Mouse (Mus musculus) midbrain, embryonic 15.5 days (tissue): ENCODE data around the gene Olfr1366. TPM values are rescaled to one million over a fixed set of nuclear protein-coding genes. Genes with fewer than 3 reads are reported as not detected.

Source experiments
- ATAC-seq: fragments of 200-750 bp; cut with Nextera tagmentation; replicated peaks from 2 replicates; pipeline ENCODE4 v1.8.0; 2017; ENCODE audit warnings: moderate TSS enrichment
- H3K27ac ChIP-seq: fragments of 300-500 bp; sonication (generic); 2 replicates; pipeline ENCODE4 v1.5.1; 2015; ENCODE audit warnings: mild to moderate bottlenecking, inconsistent platforms
- H3K27me3 ChIP-seq: fragments of 300-500 bp; sonication (generic); replicated peaks from 2 replicates; pipeline ENCODE4 v1.6.1; 2015; ENCODE audit warnings: inconsistent platforms
- H3K36me3 ChIP-seq: fragments of 300-500 bp; sonication (generic); replicated peaks from 2 replicates; pipeline ENCODE4 v1.6.1; 2015; ENCODE audit warnings: inconsistent platforms
- H3K4me1 ChIP-seq: fragments of 300-500 bp; sonication (generic); 2 replicates; pipeline ENCODE4 v1.6.1; 2015; ENCODE audit warnings: inconsistent platforms
- H3K4me2 ChIP-seq: fragments of 300-500 bp; sonication (generic); 2 replicates; pipeline ENCODE4 v1.6.1; 2015; ENCODE audit warnings: inconsistent platforms, mild to moderate bottlenecking, moderate library complexity
- H3K4me3 ChIP-seq: fragments of 300-500 bp; sonication (generic); 2 replicates; pipeline ENCODE4 v1.5.1; 2015; ENCODE audit warnings: mild to moderate bottlenecking, inconsistent platforms
- H3K9ac ChIP-seq: fragments of 300-500 bp; sonication (generic); 2 replicates; pipeline ENCODE4 v1.6.1; 2015; ENCODE audit warnings: mild to moderate bottlenecking, inconsistent platforms
- H3K9me3 ChIP-seq: fragments of 300-500 bp; sonication (generic); 2 replicates; pipeline ENCODE4 v1.6.1; 2016; ENCODE audit warnings: inconsistent platforms
- WGBS: fragments of 180-500 bp; shearing (Covaris S2); methylation state at CpG from one replicate; pipeline ENCODE4 v1.1.7; 2015; ENCODE audit warnings: mixed read lengths; 5-methylcytosine and 5-hydroxymethylcytosine counted together
- polyA plus RNA-seq: library from polyadenylated mRNA; unstranded; fragments of >200 nt; fragmentation: Nextera tagmentation; extraction: Ambion mirVana; gene quantifications from 2 replicates; pipeline ENCODE4 v1.2.1, GENCODE M21; 2015

Olfr1366 gene
- polyA plus RNA-seq, 1 experiment from 2014 or later: 0.22 TPM

DNA sequence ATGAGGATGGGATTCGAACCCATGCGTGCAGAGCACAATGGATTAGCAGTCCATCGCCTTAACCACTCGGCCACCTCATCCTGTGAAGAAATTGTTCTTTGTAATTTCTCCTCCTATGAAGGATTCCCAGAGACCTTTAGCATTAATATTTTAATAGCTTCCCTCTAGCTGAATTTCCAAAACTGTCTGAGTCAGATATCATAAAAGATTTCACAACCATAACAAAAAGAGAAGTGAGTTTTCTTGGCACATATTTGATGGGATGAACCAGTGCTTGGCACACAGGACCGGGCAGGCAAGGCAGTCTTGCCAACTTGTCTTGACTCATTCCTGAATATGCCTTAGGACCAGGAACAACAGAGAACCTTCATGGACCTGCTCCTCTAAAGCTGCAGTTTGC is 49.8 kb downstream of the Olfr1366 start:
- Histone ChIP-seq H3K4me3 (no peak overlapping the region), H3K27ac (no peak overlapping the region), H3K36me3 (peaks cover 3% of the 10 kb centered on the region; the same call in 1 of the 2 replicates), H3K4me1 (no peaks in the 10 kb centered on the region), H3K9me3 (no peaks in the 10 kb centered on the region), H3K9ac (no peak overlapping the region), H3K27me3 (no peaks in the 10 kb centered on the region), H3K4me2 (no peak overlapping the region)
- no peak for ATAC-seq
- WGBS: 94% methylated on average over 5 of the region's 5 CpGs

DNA sequence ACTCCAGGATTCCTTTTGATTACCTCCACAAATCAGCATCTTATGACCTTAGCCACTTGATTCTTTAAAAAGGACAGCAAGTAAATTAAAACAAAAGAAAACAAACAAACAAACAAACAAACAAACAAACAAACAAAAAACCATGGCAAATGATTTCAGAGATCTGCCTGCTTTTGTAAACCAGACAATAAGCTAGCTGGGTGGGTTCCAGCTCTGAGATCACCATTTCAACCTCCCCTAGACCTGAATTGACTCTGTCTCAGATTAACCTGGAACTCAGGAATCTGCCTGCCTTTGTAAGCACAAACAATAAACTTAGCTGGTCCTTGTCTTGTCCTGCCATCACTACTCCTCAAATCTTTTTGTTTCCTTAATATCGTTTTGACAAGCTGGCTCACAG is 55.7 kb downstream of the Olfr1366 start:
- 96% methylated on average over 1 of the region's 1 CpGs for WGBS
- no peak for ATAC-seq
- H3K9ac ChIP-seq: no peak overlapping the region
- H3K9me3 ChIP-seq: no peaks in the 10 kb centered on the region; the same call in 1 of the 2 replicates
- no peaks in the 10 kb centered on the region for H3K4me1 ChIP-seq
- peaks cover 29% of the 10 kb centered on the region for H3K36me3 ChIP-seq
- H3K27ac ChIP-seq: no peak overlapping the region
- no peak overlapping the region for H3K4me3 ChIP-seq
- no peaks in the 10 kb centered on the region for H3K27me3 ChIP-seq
- no peak overlapping the region for H3K4me2 ChIP-seq

Other genes starting within 250 kb of the Olfr1366 start
- gene Gpx6, start 230.7 kb downstream of the Olfr1366 start, polyA plus RNA-seq: not detected in 2 replicates
- gene Olfr1367, start 195.9 kb downstream of the Olfr1366 start, polyA plus RNA-seq: not detected in 2 replicates
- gene Zscan12, start 180.0 kb downstream of the Olfr1366 start, polyA plus RNA-seq: 12.2 and 13.0 TPM in 2 replicates
- 71.4 and 75.9 TPM in 2 replicates for gene Zkscan3, start 140.1 kb downstream of the Olfr1366 start, polyA plus RNA-seq
- gene Pgbd1, start 101.8 kb downstream of the Olfr1366 start, polyA plus RNA-seq: 4.0 and 5.1 TPM in 2 replicates
- gene Zscan26, start 89.1 kb downstream of the Olfr1366 start, polyA plus RNA-seq: 21.9 and 26.3 TPM in 2 replicates
- 2.9 and 4.9 TPM in 2 replicates for gene Nkapl, start 74.3 kb downstream of the Olfr1366 start, polyA plus RNA-seq
- gene Zkscan4, start 63.9 kb downstream of the Olfr1366 start, polyA plus RNA-seq: 11.5 and 12.6 TPM in 2 replicates
- not detected in 2 replicates for gene Gm10065, start 63.4 kb downstream of the Olfr1366 start, polyA plus RNA-seq
- gene AK157302, start 47.6 kb downstream of the Olfr1366 start, polyA plus RNA-seq: 0.32 and 0.40 TPM in 2 replicates
- gene Gm11273, start 41.4 kb downstream of the Olfr1366 start, polyA plus RNA-seq: 8.5 and 9.5 TPM in 2 replicates
- 5.0 and 5.3 TPM in 2 replicates for gene Zkscan8, start 11.7 kb downstream of the Olfr1366 start, polyA plus RNA-seq
- 0.05 TPM in 1 of 2 replicates, not detected in the other for gene Olfr1535, start 17.1 kb upstream of the Olfr1366 start, polyA plus RNA-seq
- gene Olfr1364, start 39.0 kb upstream of the Olfr1366 start, polyA plus RNA-seq: not detected in 2 replicates
- not detected in 2 replicates for gene Olfr1362, start 71.2 kb upstream of the Olfr1366 start, polyA plus RNA-seq
- gene Olfr11, start 99.7 kb upstream of the Olfr1366 start, polyA plus RNA-seq: 0.06 and 0.08 TPM in 2 replicates
- not detected in 2 replicates for gene Olfr1361, start 120.6 kb upstream of the Olfr1366 start, polyA plus RNA-seq
- gene Olfr1360, start 134.6 kb upstream of the Olfr1366 start, polyA plus RNA-seq: not detected in 2 replicates
- gene Olfr1359, start 155.3 kb upstream of the Olfr1366 start, polyA plus RNA-seq: not detected in 2 replicates
- 0.59 TPM in 1 of 2 replicates, not detected in the other for gene Hist1h2bl, start 173.3 kb upstream of the Olfr1366 start, polyA plus RNA-seq
- 3.9 and 10.3 TPM in 2 replicates for gene Hist1h2ai, start 173.6 kb upstream of the Olfr1366 start, polyA plus RNA-seq
- 1.1 TPM in 1 of 2 replicates, not detected in the other for gene Hist1h3h, start 174.9 kb upstream of the Olfr1366 start, polyA plus RNA-seq
- 0.39 and 1.7 TPM in 2 replicates for gene Hist1h2bm, start 179.2 kb upstream of the Olfr1366 start, polyA plus RNA-seq
- gene Hist1h4j, start 192.3 kb upstream of the Olfr1366 start, polyA plus RNA-seq: 0.93 TPM in 1 of 2 replicates, not detected in the other
- 1.8 and 4.2 TPM in 2 replicates for gene Hist1h4k, start 207.7 kb upstream of the Olfr1366 start, polyA plus RNA-seq
- 5.5 and 6.9 TPM in 2 replicates for gene Hist1h2ak, start 211.0 kb upstream of the Olfr1366 start, polyA plus RNA-seq
- gene Hist1h2bn, start 211.3 kb upstream of the Olfr1366 start, polyA plus RNA-seq: 0.89 TPM in 1 of 2 replicates, not detected in the other
- gene Hist1h1b, start 237.8 kb upstream of the Olfr1366 start, polyA plus RNA-seq: 3.4 and 3.7 TPM in 2 replicates
- 26.1 and 35.4 TPM in 2 replicates for gene Hist1h3i, start 240.6 kb upstream of the Olfr1366 start, polyA plus RNA-seq
- gene Hist1h2an, start 244.4 kb upstream of the Olfr1366 start, polyA plus RNA-seq: 3.8 TPM in 1 of 2 replicates, not detected in the other
- gene Hist1h2bp, start 244.7 kb upstream of the Olfr1366 start, polyA plus RNA-seq: 0.31 and 0.87 TPM in 2 replicates